Mouse (Mus musculus): ENCODE data around the gene Hagh. TPM values are rescaled to one million over a fixed set of nuclear protein-coding genes. Genes with fewer than 3 reads are reported as not detected.

Gene Hagh
- polyA plus RNA-seq, 1 experiment from 2014 or later = 71.5 TPM

- peaks cover 100% of the 10 kb centered on the region for H3K36me3 ChIP-seq (replicated peaks; ENCODE audit: control insufficient read depth, insufficient read depth)
- 69% methylated on average over 9 of the region's 9 CpGs for WGBS
- ATAC-seq (ENCODE audit: low FRiP score) (no peak), DNase-seq (ENCODE audit: low spot score) (no peak)
- no peak overlapping the region for H3K4me2 ChIP-seq (replicated peaks)
- no peak overlapping the region for H3K9ac ChIP-seq
- peaks cover 3% of the 10 kb centered on the region; the same call in 1 of the 2 replicates for H3K4me1 ChIP-seq (replicated peaks; ENCODE audit: control insufficient read depth, insufficient read depth, low read length)
- no peaks in the 10 kb centered on the region for H3K9me3 ChIP-seq (ENCODE audit: control insufficient read depth, low read length)
- H3K4me3 ChIP-seq (replicated peaks; ENCODE audit: low read length) = no peak overlapping the region
- H3K27me3 ChIP-seq (ENCODE audit: control insufficient read depth, insufficient read depth, low read length) = no peaks in the 10 kb centered on the region
- no peak overlapping the region for H3K27ac ChIP-seq
Observed at GRCm38 (mm10) chr17:24902671-24903474, 62.9 kb downstream of the Hagh start.

- Histone ChIP-seq H3K4me2 (replicated peaks) (no peak overlapping the region), H3K9ac (no peak overlapping the region), H3K4me3 (replicated peaks; ENCODE audit: low read length) (no peak overlapping the region), H3K27me3 (ENCODE audit: control insufficient read depth, insufficient read depth, low read length) (no peaks in the 10 kb centered on the region), H3K27ac (no peak overlapping the region), H3K4me1 (replicated peaks; ENCODE audit: control insufficient read depth, insufficient read depth, low read length) (no peaks in the 10 kb centered on the region), H3K9me3 (ENCODE audit: control insufficient read depth, low read length) (no peaks in the 10 kb centered on the region), H3K36me3 (replicated peaks; ENCODE audit: control insufficient read depth, insufficient read depth) (peaks cover 100% of the 10 kb centered on the region)
- no peak for ATAC-seq (ENCODE audit: low FRiP score)
- DNase-seq (ENCODE audit: low spot score) = no peak
- WGBS = 92% methylated on average over 9 of the region's 9 CpGs
Observed at GRCm38 (mm10) chr17:24903767-24904166, 63.8 kb downstream of the Hagh start.

- H3K9me3 ChIP-seq (ENCODE audit: control insufficient read depth, low read length) = no peaks in the 10 kb centered on the region
- ATAC-seq (ENCODE audit: low FRiP score) = no peak
- H3K27ac ChIP-seq = no peak overlapping the region
- WGBS = 98% methylated on average over 2 of the region's 2 CpGs
- no peaks in the 10 kb centered on the region for H3K27me3 ChIP-seq (ENCODE audit: control insufficient read depth, insufficient read depth, low read length)
- peaks cover 100% of the 10 kb centered on the region for H3K36me3 ChIP-seq (replicated peaks; ENCODE audit: control insufficient read depth, insufficient read depth)
- H3K9ac ChIP-seq = no peak overlapping the region
- no peak for DNase-seq (ENCODE audit: low spot score)
- no peak overlapping the region for H3K4me3 ChIP-seq (replicated peaks; ENCODE audit: low read length)
- no peak overlapping the region for H3K4me2 ChIP-seq (replicated peaks)
- no peaks in the 10 kb centered on the region for H3K4me1 ChIP-seq (replicated peaks; ENCODE audit: control insufficient read depth, insufficient read depth, low read length)
Observed at GRCm38 (mm10) chr17:24907591-24907990, 67.6 kb downstream of the Hagh start.

GRCm38 (mm10) chr17:24913984-24914383 is 74.0 kb downstream of the Hagh start:
- Histone ChIP-seq H3K9ac (no peak overlapping the region), H3K27me3 (ENCODE audit: control insufficient read depth, insufficient read depth, low read length) (no peaks in the 10 kb centered on the region), H3K4me1 (replicated peaks; ENCODE audit: control insufficient read depth, insufficient read depth, low read length) (no peaks in the 10 kb centered on the region), H3K36me3 (replicated peaks; ENCODE audit: control insufficient read depth, insufficient read depth) (peaks cover 100% of the 10 kb centered on the region), H3K27ac (no peak overlapping the region), H3K4me3 (replicated peaks; ENCODE audit: low read length) (no peak overlapping the region), H3K4me2 (replicated peaks) (no peak overlapping the region), H3K9me3 (ENCODE audit: control insufficient read depth, low read length) (no peaks in the 10 kb centered on the region)
- no peak for ATAC-seq (ENCODE audit: low FRiP score)
- no peak for DNase-seq (ENCODE audit: low spot score)

Other genes with a start within 250 kb of the Hagh start
- gene Tsc2, start 207.5 kb upstream of the Hagh start, polyA plus RNA-seq (2014; fragmentation: Nextera tagmentation; extraction: Ambion mirVana) = 74.7 and 76.7 TPM in 2 replicates
- gene Nthl1, start 207.5 kb upstream of the Hagh start, polyA plus RNA-seq (2014; fragmentation: Nextera tagmentation; extraction: Ambion mirVana) = 7.8 and 8.2 TPM in 2 replicates
- 53.5 and 56.9 TPM in 2 replicates for gene Slc9a3r2, start 189.8 kb upstream of the Hagh start, polyA plus RNA-seq (2014; fragmentation: Nextera tagmentation; extraction: Ambion mirVana)
- 0.83 TPM in 1 of 2 replicates, not detected in the other for gene Npw, start 181.7 kb upstream of the Hagh start, polyA plus RNA-seq (2014; fragmentation: Nextera tagmentation; extraction: Ambion mirVana)
- gene Zfp598, start 170.5 kb upstream of the Hagh start, polyA plus RNA-seq (2014; fragmentation: Nextera tagmentation; extraction: Ambion mirVana) = 22.8 and 25.6 TPM in 2 replicates
- 178 and 220 TPM in 2 replicates for gene Syngr3, start 150.2 kb upstream of the Hagh start, polyA plus RNA-seq (2014; fragmentation: Nextera tagmentation; extraction: Ambion mirVana)
- 35.2 and 43.4 TPM in 2 replicates for gene Gfer, start 144.0 kb upstream of the Hagh start, polyA plus RNA-seq (2014; fragmentation: Nextera tagmentation; extraction: Ambion mirVana)
- 1.9 and 2.4 TPM in 2 replicates for gene Noxo1, start 143.9 kb upstream of the Hagh start, polyA plus RNA-seq (2014; fragmentation: Nextera tagmentation; extraction: Ambion mirVana)
- gene Tbl3, start 132.5 kb upstream of the Hagh start, polyA plus RNA-seq (2014; fragmentation: Nextera tagmentation; extraction: Ambion mirVana) = 58.3 and 64.3 TPM in 2 replicates
- not detected in 2 replicates for gene Rnf151, start 122.1 kb upstream of the Hagh start, polyA plus RNA-seq (2014; fragmentation: Nextera tagmentation; extraction: Ambion mirVana)
- 800 and 838 TPM in 2 replicates for gene Rps2, start 122.0 kb upstream of the Hagh start, polyA plus RNA-seq (2014; fragmentation: Nextera tagmentation; extraction: Ambion mirVana)
- 308 and 347 TPM in 2 replicates for gene Ndufb10, start 115.7 kb upstream of the Hagh start, polyA plus RNA-seq (2014; fragmentation: Nextera tagmentation; extraction: Ambion mirVana)
- 0.25 TPM in 1 of 2 replicates, not detected in the other for gene Rpl3l, start 112.3 kb upstream of the Hagh start, polyA plus RNA-seq (2014; fragmentation: Nextera tagmentation; extraction: Ambion mirVana)
- gene Msrb1, start 103.5 kb upstream of the Hagh start, polyA plus RNA-seq (2014; fragmentation: Nextera tagmentation; extraction: Ambion mirVana) = 20.5 and 22.4 TPM in 2 replicates
- 0.36 TPM in 1 of 2 replicates, not detected in the other for gene Hs3st6, start 87.2 kb upstream of the Hagh start, polyA plus RNA-seq (2014; fragmentation: Nextera tagmentation; extraction: Ambion mirVana)
- not detected in 2 replicates for gene Meiob, start 35.9 kb upstream of the Hagh start, polyA plus RNA-seq (2014; fragmentation: Nextera tagmentation; extraction: Ambion mirVana)
- 22.4 and 23.3 TPM in 2 replicates for gene Fahd1, start 10.2 kb downstream of the Hagh start, polyA plus RNA-seq (2014; fragmentation: Nextera tagmentation; extraction: Ambion mirVana)
- gene Igfals, start 25.9 kb downstream of the Hagh start, polyA plus RNA-seq (2014; fragmentation: Nextera tagmentation; extraction: Ambion mirVana) = 0.09 TPM in 1 of 2 replicates, not detected in the other
- gene Nubp2, start 46.2 kb downstream of the Hagh start, polyA plus RNA-seq (2014; fragmentation: Nextera tagmentation; extraction: Ambion mirVana) = 67.4 and 72.8 TPM in 2 replicates
- gene Spsb3, start 46.5 kb downstream of the Hagh start, polyA plus RNA-seq (2014; fragmentation: Nextera tagmentation; extraction: Ambion mirVana) = 75.0 and 82.0 TPM in 2 replicates
- gene Eme2, start 54.9 kb downstream of the Hagh start, polyA plus RNA-seq (2014; fragmentation: Nextera tagmentation; extraction: Ambion mirVana) = 22.7 and 23.7 TPM in 2 replicates
- 72.9 and 82.6 TPM in 2 replicates for gene Mrps34, start 55.0 kb downstream of the Hagh start, polyA plus RNA-seq (2014; fragmentation: Nextera tagmentation; extraction: Ambion mirVana)
- gene Nme3, start 56.4 kb downstream of the Hagh start, polyA plus RNA-seq (2014; fragmentation: Nextera tagmentation; extraction: Ambion mirVana) = 85.6 and 95.8 TPM in 2 replicates
- 86.0 and 90.1 TPM in 2 replicates for gene Mapk8ip3, start 96.8 kb downstream of the Hagh start, polyA plus RNA-seq (2014; fragmentation: Nextera tagmentation; extraction: Ambion mirVana)
- 58.2 and 60.6 TPM in 2 replicates for gene Jpt2, start 120.5 kb downstream of the Hagh start, polyA plus RNA-seq (2014; fragmentation: Nextera tagmentation; extraction: Ambion mirVana)
- 8.0 and 8.1 TPM in 2 replicates for gene Cramp1l, start 175.6 kb downstream of the Hagh start, polyA plus RNA-seq (2014; fragmentation: Nextera tagmentation; extraction: Ambion mirVana)
- 15.9 and 20.9 TPM in 2 replicates for gene Ift140, start 175.9 kb downstream of the Hagh start, polyA plus RNA-seq (2014; fragmentation: Nextera tagmentation; extraction: Ambion mirVana)
- 11.3 and 12.4 TPM in 2 replicates for gene Tmem204, start 243.4 kb downstream of the Hagh start, polyA plus RNA-seq (2014; fragmentation: Nextera tagmentation; extraction: Ambion mirVana)